Mouse (Mus musculus): ENCODE measurements at regions not wholly inside any gene's neighbourhood (a gene's known extent, or its start where the extent isn't known, plus 50 kb on each side); places are given as distances from the start of the nearest gene placed in this dataset.

GRCm38 (mm10) chr16:9514538-9514937 is 480.8 kb downstream of the Grin2a start:
- no peak for DNase-seq (ENCODE audit: low spot score)

All from thymus, postnatal 0 days (tissue).